Mouse (Mus musculus) brain, embryonic 14.5 days (tissue): ENCODE measurements around the gene Nolc1.

Experiments
- CTCF ChIP-seq: fragments of 200-500 bp; IDR thresholded peaks from 2 replicates; pipeline ENCODE4 v1.5.1; 2012; ENCODE audit warnings: inconsistent platforms, mild to moderate bottlenecking, moderate library complexity, borderline replicate concordance; ENCODE audit not compliant: insufficient read depth, insufficient read length; ENCODE audit errors: extremely low read depth
- POLR2A ChIP-seq: fragments of 200-500 bp; IDR thresholded peaks from 2 replicates; pipeline ENCODE4 v1.6.1; 2012; ENCODE audit warnings: mild to moderate bottlenecking, inconsistent platforms, borderline replicate concordance; ENCODE audit not compliant: poor library complexity, insufficient read depth, insufficient read length, severe bottlenecking; ENCODE audit errors: extremely low read depth

GRCm38 (mm10) chr19:46124651-46125050 is 49.0 kb downstream of the Nolc1 start:
- TF ChIP-seq CTCF (no peak), POLR2A (no peak)
